Mouse (Mus musculus) mesoderm, embryonic 11.5 days (tissue): ENCODE measurements at regions not wholly inside any gene's neighbourhood (a gene's known extent, or its start where the extent isn't known, plus 50 kb on each side); places are given as distances from the start of the nearest gene placed in this dataset.

ENCODE experiments used
- DNase-seq: peaks from one replicate; pipeline ENCODE4 v3.0.0-alpha.2; 2012; ENCODE audit warnings: low read depth, low spot score

GRCm38 (mm10) chr19:14343890-14344289 is 254.0 kb downstream of the Tle4 start:
- no peak for DNase-seq

- no peak for DNase-seq
Observed at GRCm38 (mm10) chr19:14344467-14344866, 253.4 kb downstream of the Tle4 start.

- no peak for DNase-seq
Observed at GRCm38 (mm10) chr19:14347026-14347425, 250.8 kb downstream of the Tle4 start.

GRCm38 (mm10) chr19:14347429-14347828 is 250.4 kb downstream of the Tle4 start:
- DNase-seq = no peak

GRCm38 (mm10) chr19:14349753-14350152 is 248.1 kb downstream of the Tle4 start:
- DNase-seq = no peak

GRCm38 (mm10) chr19:14351728-14352340 is 246.0 kb downstream of the Tle4 start:
- DNase-seq = no peak

GRCm38 (mm10) chr19:14352551-14352950 is 245.3 kb downstream of the Tle4 start:
- DNase-seq = no peak

GRCm38 (mm10) chr19:14353151-14353550 is 244.7 kb downstream of the Tle4 start:
- DNase-seq = no peak

- no peak for DNase-seq
Observed at GRCm38 (mm10) chr19:14355128-14355527, 242.7 kb downstream of the Tle4 start.

- DNase-seq = no peak
Observed at GRCm38 (mm10) chr19:14355946-14356345, 241.9 kb downstream of the Tle4 start.

- no peak for DNase-seq
Observed at GRCm38 (mm10) chr19:14360611-14361010, 237.2 kb downstream of the Tle4 start.

GRCm38 (mm10) chr19:14369098-14369604 is 228.7 kb downstream of the Tle4 start:
- no peak for DNase-seq

GRCm38 (mm10) chr19:14371360-14371759 is 226.5 kb downstream of the Tle4 start:
- no peak for DNase-seq

GRCm38 (mm10) chr19:14373996-14374395 is 223.9 kb downstream of the Tle4 start:
- DNase-seq = no peak

GRCm38 (mm10) chr19:14380898-14381297 is 217.0 kb downstream of the Tle4 start:
- DNase-seq = no peak

- DNase-seq = no peak
Observed at GRCm38 (mm10) chr19:14387796-14388195, 210.1 kb downstream of the Tle4 start.

GRCm38 (mm10) chr19:14388539-14388938 is 209.3 kb downstream of the Tle4 start:
- DNase-seq = no peak

- DNase-seq = no peak
Observed at GRCm38 (mm10) chr19:14389881-14390837, 207.7 kb downstream of the Tle4 start.

- DNase-seq = no peak
Observed at GRCm38 (mm10) chr19:14390914-14391313, 206.9 kb downstream of the Tle4 start.
